Mouse (Mus musculus) cortical plate, adult 2 months (tissue): ENCODE measurements around the gene 3110040M04Rik.
"Not testable (repeated sequence)": the region's sequence is repeated elsewhere in the genome, so short reads cannot be mapped to it uniquely, and the experiment has no call there.

Experiments used
- CTCF ChIP-seq: fragments of 200-500 bp; IDR thresholded peaks from 2 replicates; pipeline ENCODE4 v1.5.1; 2011; ENCODE audit warnings: mild to moderate bottlenecking, control low read depth, low read length; ENCODE audit not compliant: insufficient read depth; ENCODE audit errors: extremely low read depth
- POLR2A ChIP-seq: fragments of 200-500 bp; IDR thresholded peaks from 2 replicates; pipeline ENCODE4 v1.6.1; 2011; ENCODE audit warnings: mild to moderate bottlenecking, low read length, control low read depth; ENCODE audit not compliant: insufficient read depth; ENCODE audit errors: extremely low read depth

- not testable (repeated sequence) for TF ChIP-seq CTCF, POLR2A
Measured at GRCm38 (mm10) chr1:151200620-151201019, 3.3 kb upstream of the 3110040M04Rik start.
